Mouse (Mus musculus): Measurements from ENCODE around the gene Nxph1.

Nxph1 gene

GRCm38 (mm10) chr6:8948131-8948470, at the start of gene Nxph1:
Gene Nxph1 (plus strand): TSS chr6:8948431.
- DNase-seq = no peak

- no peak for DNase-seq
Measured at GRCm38 (mm10) chr6:8900021-8900728, 48.1 kb upstream of the Nxph1 start.

GRCm38 (mm10) chr6:8900729-8901122, 47.5 kb upstream of the Nxph1 start:
- DNase-seq = no peak

- no peak for DNase-seq
Measured at GRCm38 (mm10) chr6:8907917-8908316, 40.3 kb upstream of the Nxph1 start.

- no peak for DNase-seq
Measured at GRCm38 (mm10) chr6:8913404-8913803, 34.8 kb upstream of the Nxph1 start.

GRCm38 (mm10) chr6:8914682-8915081, 33.5 kb upstream of the Nxph1 start:
- DNase-seq = no peak

GRCm38 (mm10) chr6:8924481-8924880, 23.8 kb upstream of the Nxph1 start:
- no peak for DNase-seq

GRCm38 (mm10) chr6:8935241-8935640, 13.0 kb upstream of the Nxph1 start:
- no peak for DNase-seq

GRCm38 (mm10) chr6:8935705-8936104, 12.5 kb upstream of the Nxph1 start:
- DNase-seq = peak; percentile 80

- no peak for DNase-seq
Measured at GRCm38 (mm10) chr6:8936168-8936567, 12.1 kb upstream of the Nxph1 start.

- peak; percentile 70 for DNase-seq
Measured at GRCm38 (mm10) chr6:8948471-8949411, 510 bp downstream of the Nxph1 start.

- DNase-seq = peak; percentile 51
Measured at GRCm38 (mm10) chr6:8949665-8950201, 1.5 kb downstream of the Nxph1 start.

- DNase-seq = peak; percentile 8
Measured at GRCm38 (mm10) chr6:8950611-8951325, 2.5 kb downstream of the Nxph1 start.

GRCm38 (mm10) chr6:8951326-8951695, 3.1 kb downstream of the Nxph1 start:
- DNase-seq = peak; percentile 81

GRCm38 (mm10) chr6:8951884-8952590, 3.8 kb downstream of the Nxph1 start:
- peak; percentile 3 for DNase-seq

GRCm38 (mm10) chr6:8955817-8956529, 7.7 kb downstream of the Nxph1 start:
- peak; percentile 5 for DNase-seq

GRCm38 (mm10) chr6:8956743-8957528, 8.7 kb downstream of the Nxph1 start:
- DNase-seq = peak; percentile 12

- DNase-seq = peak; percentile 59
Measured at GRCm38 (mm10) chr6:8957529-8957887, 9.3 kb downstream of the Nxph1 start.

- peak; percentile 64 for DNase-seq
Measured at GRCm38 (mm10) chr6:8958081-8958919, 10.1 kb downstream of the Nxph1 start.

GRCm38 (mm10) chr6:8959810-8960209, 11.6 kb downstream of the Nxph1 start:
- DNase-seq = no peak
